Mouse (Mus musculus): ENCODE measurements around the gene Snx6. TPM values are rescaled to one million over a fixed set of nuclear protein-coding genes. Genes with fewer than 3 reads are reported as not detected.
"Not testable (repeated sequence)": the region's sequence is repeated elsewhere in the genome, so short reads cannot be mapped to it uniquely, and the experiment has no call there.

The Snx6 gene
- 194 and 195 TPM in 2 replicates for polyA plus RNA-seq (2016; fragmentation: Nextera tagmentation; extraction: Ambion mirVana)

GRCm38 (mm10) chr12:54795153-54795998 lies at the start of gene Snx6:
Snx6 (minus strand) TSS chr12:54795703.
- peaks cover 24% of the 10 kb centered on the region for H3K36me3 ChIP-seq (replicated peaks)
- under 1% methylated on average over 76 of the region's 76 CpGs for WGBS
- no peaks in the 10 kb centered on the region for H3K27me3 ChIP-seq (replicated peaks; ENCODE audit: low read depth, poor library complexity, severe bottlenecking)
- H3K4me3 ChIP-seq = peak within 1 kb of the TSS; percentile 86
- no peaks in the 10 kb centered on the region for H3K9me3 ChIP-seq
- H3K27ac ChIP-seq (replicated peaks) = peak within 1 kb of the TSS; percentile 97
- DNase-seq (ENCODE audit: low spot score) = peak; percentile 94
- peaks cover 31% of the 10 kb centered on the region for H3K4me1 ChIP-seq

DNA sequence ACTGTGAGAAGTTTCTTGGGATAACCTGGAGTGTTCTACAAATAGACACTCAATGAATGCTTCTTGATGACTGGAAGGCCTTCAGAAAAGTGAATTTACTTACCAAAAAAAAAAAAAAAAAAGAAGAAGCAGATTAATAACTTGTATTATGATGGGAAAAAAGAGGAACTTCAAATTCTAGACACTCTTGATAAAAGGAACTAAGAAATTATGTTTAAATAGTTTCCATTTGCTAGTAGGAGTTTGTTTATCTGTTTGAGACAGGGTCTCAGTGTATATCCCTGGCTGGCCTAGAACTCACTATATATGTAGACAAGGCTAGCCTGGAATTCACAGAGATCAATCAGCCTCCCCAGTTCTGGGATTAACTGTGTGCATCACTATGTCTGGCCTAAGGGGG lies 48.9 kb upstream of the Snx6 start:
- Histone ChIP-seq H3K36me3 (replicated peaks) (0 out of 2 replicates have a peak, but pooled peaks cover 4% of the 10 kb centered on the region), H3K9me3 (no peaks in the 10 kb centered on the region), H3K4me1 (no peaks in the 10 kb centered on the region), H3K4me3 (no peak overlapping the region), H3K27ac (replicated peaks) (no peak overlapping the region), H3K27me3 (replicated peaks; ENCODE audit: low read depth, poor library complexity, severe bottlenecking) (no peaks in the 10 kb centered on the region)
- DNase-seq (ENCODE audit: low spot score) = no peak

- no peaks in the 10 kb centered on the region for H3K27me3 ChIP-seq (replicated peaks; ENCODE audit: low read depth, poor library complexity, severe bottlenecking)
- H3K36me3 ChIP-seq (replicated peaks) = no peaks in the 10 kb centered on the region
- WGBS = 90% methylated on average over 1 of the region's 1 CpGs
- no peak overlapping the region for H3K4me3 ChIP-seq
- H3K9me3 ChIP-seq = no peaks in the 10 kb centered on the region
- H3K4me1 ChIP-seq = peaks cover under 1% of the 10 kb centered on the region; the same call in 1 of the 2 replicates
- no peak for DNase-seq (ENCODE audit: low spot score)
- no peak overlapping the region for H3K27ac ChIP-seq (replicated peaks)
Observed at GRCm38 (mm10) chr12:54841576-54841975, 46.1 kb upstream of the Snx6 start.

- no peaks in the 10 kb centered on the region for H3K36me3 ChIP-seq (replicated peaks)
- no peak for DNase-seq (ENCODE audit: low spot score)
- no peaks in the 10 kb centered on the region for H3K9me3 ChIP-seq
- WGBS = 83% methylated on average over 2 of the region's 2 CpGs
- no peak overlapping the region for H3K4me3 ChIP-seq
- no peaks in the 10 kb centered on the region for H3K27me3 ChIP-seq (replicated peaks; ENCODE audit: low read depth, poor library complexity, severe bottlenecking)
- peaks cover 13% of the 10 kb centered on the region for H3K4me1 ChIP-seq
- no peak overlapping the region for H3K27ac ChIP-seq (replicated peaks)
Observed at GRCm38 (mm10) chr12:54839815-54840214, 44.3 kb upstream of the Snx6 start.

DNA sequence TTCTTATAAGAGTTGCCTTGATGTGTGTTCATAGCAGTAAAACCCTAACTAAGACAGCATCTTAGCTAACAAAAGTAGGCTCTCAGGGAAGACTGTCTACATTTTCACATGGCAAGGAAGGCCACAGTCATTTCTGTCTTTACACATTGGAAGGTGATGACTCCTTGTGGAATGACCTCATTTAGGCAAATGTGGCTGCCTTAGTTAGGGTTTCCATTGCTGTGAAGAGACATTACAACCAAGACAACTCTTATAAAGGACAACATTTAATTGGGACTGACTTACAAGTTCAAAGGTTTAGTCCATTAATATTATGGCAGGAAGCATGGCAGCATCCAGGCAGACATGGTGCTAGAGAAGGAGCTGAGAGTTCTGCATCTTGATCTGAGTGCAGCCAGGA lies 43.4 kb upstream of the Snx6 start:
- peaks cover 18% of the 10 kb centered on the region for H3K4me1 ChIP-seq
- no peak for DNase-seq (ENCODE audit: low spot score)
- H3K36me3 ChIP-seq (replicated peaks) = no peaks in the 10 kb centered on the region
- H3K4me3 ChIP-seq = no peak overlapping the region
- no peak overlapping the region for H3K27ac ChIP-seq (replicated peaks)
- H3K27me3 ChIP-seq (replicated peaks; ENCODE audit: low read depth, poor library complexity, severe bottlenecking) = no peaks in the 10 kb centered on the region
- H3K9me3 ChIP-seq = no peaks in the 10 kb centered on the region

GRCm38 (mm10) chr12:54835608-54836570 lies 40.4 kb upstream of the Snx6 start:
- peaks cover 20% of the 10 kb centered on the region for H3K4me1 ChIP-seq
- DNase-seq (ENCODE audit: low spot score) = no peak
- H3K4me3 ChIP-seq = 0 out of 2 replicates have a peak overlapping the region, but pooled peaks have one; percentile 47
- H3K9me3 ChIP-seq = no peaks in the 10 kb centered on the region
- no peaks in the 10 kb centered on the region for H3K27me3 ChIP-seq (replicated peaks; ENCODE audit: low read depth, poor library complexity, severe bottlenecking)
- 0 out of 2 replicates have a peak overlapping the region, but pooled peaks have one; percentile 70 for H3K27ac ChIP-seq (replicated peaks)
- H3K36me3 ChIP-seq (replicated peaks) = no peaks in the 10 kb centered on the region
- WGBS = 79% methylated on average over 18 of the region's 18 CpGs

- peak overlapping the region; percentile 70 for H3K27ac ChIP-seq (replicated peaks)
Observed at GRCm38 (mm10) chr12:54834925-54835447, 39.5 kb upstream of the Snx6 start.

DNA sequence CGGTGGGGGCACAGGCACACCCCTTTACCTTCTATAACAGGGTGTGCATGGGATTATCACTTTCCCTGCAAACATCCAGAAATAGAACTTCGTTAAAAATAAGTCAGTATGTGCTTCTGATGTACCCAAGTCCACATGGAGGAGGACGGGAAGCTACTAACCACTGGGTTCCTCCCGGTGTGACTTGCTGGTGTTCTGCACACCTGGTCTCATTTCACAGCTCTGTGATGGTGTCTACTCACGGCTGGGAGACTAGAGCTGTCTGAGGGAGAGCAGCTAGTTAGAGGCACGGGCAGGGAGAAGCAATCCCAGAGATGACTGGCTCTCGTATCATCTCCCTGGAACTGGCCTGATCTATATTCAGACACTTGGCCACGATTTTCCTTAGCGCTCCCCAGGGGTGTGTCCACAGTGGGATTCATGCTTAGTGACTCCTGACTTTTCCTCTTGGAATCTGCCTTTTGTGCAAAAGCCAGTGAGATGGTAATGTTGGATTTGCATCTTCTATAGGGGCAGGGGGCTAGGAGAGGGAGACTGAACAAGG lies 38.4 kb upstream of the Snx6 start:
- DNase-seq (ENCODE audit: low spot score) = no peak
- Histone ChIP-seq H3K36me3 (replicated peaks) (no peaks in the 10 kb centered on the region), H3K4me1 (peaks cover 20% of the 10 kb centered on the region), H3K4me3 (no peak overlapping the region), H3K27me3 (replicated peaks; ENCODE audit: low read depth, poor library complexity, severe bottlenecking) (no peaks in the 10 kb centered on the region), H3K9me3 (no peaks in the 10 kb centered on the region), H3K27ac (replicated peaks) (no peak overlapping the region)
- 73% methylated on average over 9 of the region's 9 CpGs for WGBS

More at GRCm38 (mm10) chr12:54834925-54835447, 39.5 kb upstream of the Snx6 start:
- peak; percentile 89 for DNase-seq (ENCODE audit: low spot score)
- 13% methylated on average over 11 of the region's 11 CpGs for WGBS
- peaks cover 20% of the 10 kb centered on the region for H3K4me1 ChIP-seq
- no peaks in the 10 kb centered on the region for H3K9me3 ChIP-seq
- H3K36me3 ChIP-seq (replicated peaks) = no peaks in the 10 kb centered on the region
- H3K4me3 ChIP-seq = peak overlapping the region; percentile 47
- no peaks in the 10 kb centered on the region for H3K27me3 ChIP-seq (replicated peaks; ENCODE audit: low read depth, poor library complexity, severe bottlenecking)

GRCm38 (mm10) chr12:54831927-54832326 lies 36.4 kb upstream of the Snx6 start:
- peaks cover 20% of the 10 kb centered on the region for H3K4me1 ChIP-seq
- WGBS = 85% methylated on average over 1 of the region's 1 CpGs
- not testable (repeated sequence) for DNase-seq (ENCODE audit: low spot score); H3K36me3 ChIP-seq (replicated peaks); H3K4me3 ChIP-seq; H3K27ac ChIP-seq (replicated peaks); H3K9me3 ChIP-seq; H3K27me3 ChIP-seq (replicated peaks; ENCODE audit: low read depth, poor library complexity, severe bottlenecking)

- Histone ChIP-seq H3K9me3 (no peaks in the 10 kb centered on the region), H3K4me3 (no peak overlapping the region), H3K27me3 (replicated peaks; ENCODE audit: low read depth, poor library complexity, severe bottlenecking) (no peaks in the 10 kb centered on the region; the same call in 1 of the 2 replicates), H3K36me3 (replicated peaks) (no peaks in the 10 kb centered on the region), H3K4me1 (peaks cover 15% of the 10 kb centered on the region), H3K27ac (replicated peaks) (no peak overlapping the region)
- DNase-seq (ENCODE audit: low spot score) = peak; percentile 81
- 16% methylated on average over 6 of the region's 6 CpGs for WGBS
Observed at GRCm38 (mm10) chr12:54830574-54830973, 35.1 kb upstream of the Snx6 start.

DNA sequence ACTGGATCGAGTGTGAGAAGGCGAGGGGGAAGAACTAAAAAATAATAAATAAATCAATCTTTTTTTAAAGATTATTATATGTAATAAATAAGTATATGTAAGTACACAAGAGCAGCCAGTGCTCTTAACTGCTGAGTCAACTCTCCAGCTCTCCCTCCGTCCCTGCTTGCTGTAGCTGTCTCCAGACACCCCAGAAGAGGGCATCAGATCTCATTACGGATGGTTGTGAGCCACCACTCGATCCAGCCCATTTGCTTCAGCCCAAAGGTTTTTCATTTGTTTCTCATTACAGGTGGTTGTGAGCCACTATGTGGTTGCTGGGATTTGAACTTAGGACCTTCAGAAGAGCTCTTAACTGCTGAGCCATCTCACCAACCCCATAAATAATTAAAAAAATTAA lies 34.4 kb upstream of the Snx6 start:
- H3K4me1 ChIP-seq = peaks cover 8% of the 10 kb centered on the region
- H3K27me3 ChIP-seq (replicated peaks; ENCODE audit: low read depth, poor library complexity, severe bottlenecking) = no peaks in the 10 kb centered on the region; the same call in 1 of the 2 replicates
- 59% methylated on average over 5 of the region's 5 CpGs for WGBS
- DNase-seq (ENCODE audit: low spot score) = no peak
- no peak overlapping the region for H3K27ac ChIP-seq (replicated peaks)
- H3K36me3 ChIP-seq (replicated peaks) = no peaks in the 10 kb centered on the region
- H3K4me3 ChIP-seq = no peak overlapping the region
- no peaks in the 10 kb centered on the region for H3K9me3 ChIP-seq

- no peaks in the 10 kb centered on the region for H3K4me1 ChIP-seq
- H3K4me3 ChIP-seq = no peak overlapping the region
- no peak for DNase-seq (ENCODE audit: low spot score)
- H3K36me3 ChIP-seq (replicated peaks) = no peaks in the 10 kb centered on the region
- H3K27me3 ChIP-seq (replicated peaks; ENCODE audit: low read depth, poor library complexity, severe bottlenecking) = no peaks in the 10 kb centered on the region; the same call in 1 of the 2 replicates
- 81% methylated on average over 1 of the region's 1 CpGs for WGBS
- no peaks in the 10 kb centered on the region for H3K9me3 ChIP-seq
- H3K27ac ChIP-seq (replicated peaks) = no peak overlapping the region
Observed at GRCm38 (mm10) chr12:54828043-54828442, 32.5 kb upstream of the Snx6 start.
